Mouse (Mus musculus) adrenal gland, postnatal 10 days (tissue): ENCODE measurements around the gene Pirt. TPM values are rescaled to one million over a fixed set of nuclear protein-coding genes. Genes with fewer than 3 reads are reported as not detected.

ENCODE experiments used
- DNase-seq: peaks from one replicate; pipeline ENCODE4 v3.0.0; 2021; ENCODE audit warnings: mixed read lengths
- total RNA-seq, 2 experiments: library from RNA; stranded (reverse); gene quantifications; 2 replicates each; pipeline ENCODE4 v1.2.3; 2021

The Pirt gene
- total RNA-seq, 2 experiments from 2014 or later, result 9.6 to 15.7 TPM

DNA sequence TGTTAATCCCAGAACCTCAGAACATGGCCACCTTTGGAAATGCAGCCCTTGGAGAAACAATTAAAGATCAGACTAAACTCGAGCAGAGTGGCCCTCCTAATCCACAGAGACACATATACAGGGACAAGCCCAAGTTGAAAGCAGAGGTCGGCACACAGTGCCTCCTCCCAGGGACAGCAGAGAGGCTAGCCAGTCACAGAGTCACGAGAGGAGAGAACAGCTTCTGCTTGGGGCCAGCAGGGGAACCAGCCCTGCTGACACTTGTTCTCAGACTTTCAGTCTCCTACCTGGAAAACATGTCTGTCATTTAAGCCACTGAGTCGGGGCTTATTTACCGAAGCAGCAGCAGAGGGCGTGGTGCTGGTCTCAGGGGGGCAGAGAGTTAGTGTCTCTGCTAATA, 34.7 kb downstream of the Pirt start:
- DNase-seq, result no peak

DNA sequence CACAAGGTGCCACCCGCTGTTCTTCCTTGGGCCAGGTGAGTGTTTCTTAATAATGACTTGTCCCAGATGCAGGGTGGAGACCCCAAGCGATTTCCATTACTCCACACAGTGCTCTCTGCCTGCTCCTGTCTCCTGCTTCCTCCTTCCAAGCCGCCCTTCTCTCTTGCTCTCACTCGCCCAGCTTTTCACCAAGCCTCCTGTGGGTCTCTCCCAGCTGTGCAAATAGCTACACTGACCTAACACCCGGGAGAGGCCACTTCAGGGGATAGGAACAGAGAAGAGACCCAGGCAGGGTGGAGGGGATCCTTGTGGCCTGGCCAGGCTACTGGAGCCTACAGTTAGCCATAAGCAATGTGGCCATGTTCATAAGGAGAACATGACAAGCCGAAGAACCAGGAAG, 35.1 kb downstream of the Pirt start:
- DNase-seq, result no peak

- no peak for DNase-seq
Observed at GRCm38 (mm10) chr11:66956303-66956702, 44.5 kb downstream of the Pirt start, which contains the start of gene Tmem238l. TSS of gene Tmem238l (plus strand) at chr11:66956638.

GRCm38 (mm10) chr11:66960797-66961196, 49.0 kb downstream of the Pirt start:
- DNase-seq, result peak; percentile 9

DNA sequence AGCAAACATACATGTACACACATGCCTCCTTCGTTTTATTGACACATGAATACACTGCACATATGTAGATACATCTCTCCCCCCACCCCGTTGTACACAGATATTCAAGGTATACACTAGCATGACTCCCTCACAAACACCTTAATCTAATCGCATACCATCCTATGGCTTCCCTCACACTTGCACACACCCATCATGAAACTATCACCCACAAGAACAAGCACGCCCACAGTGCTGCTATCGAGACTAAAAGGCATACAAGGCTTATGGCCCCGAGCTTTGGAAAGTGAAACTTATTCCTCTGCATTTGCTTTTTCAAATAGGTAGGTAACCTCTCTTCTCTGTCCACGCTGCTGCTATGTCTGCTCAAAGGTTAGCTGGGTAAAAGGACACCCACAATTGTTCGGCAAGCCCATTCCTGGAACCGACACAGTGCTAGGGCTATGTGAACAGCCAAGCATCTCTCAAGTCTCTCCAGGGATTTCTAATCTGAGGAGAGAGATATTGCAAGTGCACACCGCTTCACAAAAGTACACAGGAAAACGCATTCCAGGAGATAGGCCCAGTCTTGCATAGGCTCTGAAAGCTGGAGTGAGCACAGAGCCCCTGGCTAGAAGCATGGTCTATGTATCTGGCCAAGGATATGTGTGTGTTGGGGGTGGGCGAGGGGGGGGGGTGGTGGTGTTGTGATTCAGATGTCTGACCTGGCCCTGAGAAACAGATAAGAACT, 49.8 kb downstream of the Pirt start:
- DNase-seq, result no peak

- DNase-seq, result no peak
Observed at GRCm38 (mm10) chr11:66963462-66963861, 51.7 kb downstream of the Pirt start.

- no peak for DNase-seq
Observed at GRCm38 (mm10) chr11:66966500-66967116, 54.8 kb downstream of the Pirt start.

DNA sequence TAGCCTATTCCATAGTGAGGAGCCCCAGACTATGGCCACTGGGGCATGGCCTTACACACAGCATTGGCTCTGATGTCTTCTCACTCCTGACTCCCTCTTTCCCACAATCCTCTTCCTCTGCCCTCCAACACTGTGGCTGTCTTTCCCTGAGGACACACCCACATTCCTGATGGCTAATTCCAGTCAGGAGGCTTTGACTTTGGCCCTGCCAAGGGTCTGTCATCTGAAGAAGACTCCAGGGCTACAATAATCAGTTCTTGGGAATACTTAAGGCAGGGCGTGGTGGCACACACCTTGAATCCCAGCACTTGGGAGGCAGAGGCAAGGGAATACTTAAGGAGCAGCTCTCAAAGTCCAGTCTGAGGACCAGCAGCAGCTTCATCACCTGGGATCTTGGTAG, 56.8 kb downstream of the Pirt start:
- no peak for DNase-seq

DNA sequence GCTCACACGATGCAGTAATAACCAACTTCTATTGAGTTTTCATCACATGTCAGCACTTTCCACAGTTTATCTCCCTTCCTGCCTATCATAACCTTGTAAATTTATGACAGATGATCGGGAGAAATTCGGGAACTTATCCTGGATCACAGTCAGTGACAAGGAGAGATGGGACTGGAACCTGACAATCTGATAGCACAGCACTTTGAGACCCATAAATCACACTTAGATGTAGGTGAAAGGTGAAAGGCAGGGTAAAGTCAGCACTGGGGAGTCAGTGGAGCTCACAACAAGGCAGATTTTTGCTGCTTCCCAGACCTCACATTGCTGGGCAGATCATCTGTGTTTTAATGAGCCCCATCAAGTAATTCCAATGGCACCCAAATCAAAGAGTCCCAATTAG, 61.7 kb downstream of the Pirt start:
- DNase-seq, result no peak

- DNase-seq, result no peak
Observed at GRCm38 (mm10) chr11:66975606-66976330, 64.0 kb downstream of the Pirt start.

Other genes with a start within 250 kb of the Pirt start
- not detected for gene Tmem238l, start 44.7 kb downstream of the Pirt start, total RNA-seq
- gene Tmem220, start 113.2 kb downstream of the Pirt start, total RNA-seq, result 1 to 10 TPM; 5.2 to 6.1 TPM
- 10 to 100 TPM; 23.2 to 24.3 TPM for gene Adprm, start 140.6 kb downstream of the Pirt start, total RNA-seq
- 10 to 100 TPM; 18.1 to 21.3 TPM for gene Sco1, start 140.7 kb downstream of the Pirt start, total RNA-seq
- gene Myh3, start 166.3 kb downstream of the Pirt start, total RNA-seq, result 1 to 10 TPM; 2.6 to 3.5 TPM